Mouse (Mus musculus) CH12.LX (cell line): Measurements from ENCODE around the gene Lcmt2. TPM values are rescaled to one million over a fixed set of nuclear protein-coding genes. Genes with fewer than 3 reads are reported as not detected.
A peak's percentile ranks its signal among the peaks of the same experiment; 100 is the strongest.

ENCODE experiments used
- DNase-seq: peaks from one replicate; pipeline ENCODE4 v3.0.0-alpha.2; 2013; ENCODE audit errors: extremely low read depth
- H3K27ac ChIP-seq: 2 replicates; pipeline ENCODE4 v1.5.1; 2012; ENCODE audit warnings: low read depth, mild to moderate bottlenecking, control low read depth, moderate library complexity; ENCODE audit not compliant: insufficient read depth
- H3K27me3 ChIP-seq: replicated peaks from 2 replicates; pipeline ENCODE3; 2012; ENCODE audit warnings: inconsistent platforms
- H3K36me3 ChIP-seq, 2 experiments: replicated peaks in 1 of 2; 2 replicates each; pipeline versions ENCODE3 to v1.6.1; 2012; ENCODE audit warnings: inconsistent platforms in 1 of 2, low read length in 1 of 2, mild to moderate bottlenecking in 1 of 2, mixed read lengths in 1 of 2, moderate library complexity in 1 of 2; ENCODE audit not compliant: control insufficient read depth in 1 of 2, insufficient read depth in 1 of 2
- H3K4me1 ChIP-seq, 2 experiments: 2 replicates each; pipeline ENCODE4 v1.6.1; 2012; ENCODE audit warnings: inconsistent platforms in 1 of 2, moderate library complexity in 1 of 2; ENCODE audit not compliant: insufficient read depth in 2 of 2, control insufficient read depth in 1 of 2
- H3K4me2 ChIP-seq: 2 replicates; pipeline ENCODE4 v1.6.1; 2012; ENCODE audit warnings: low read depth, mild to moderate bottlenecking, control low read depth; ENCODE audit not compliant: poor library complexity, insufficient read depth, severe bottlenecking
- H3K4me3 ChIP-seq, 3 experiments: fragments of 150-350 bp in 1 of 3; sonication (generic) in 1 of 3; replicated peaks in 1 of 3; 2 replicates each; pipeline versions ENCODE3 to v1.5.1; 2011 to 2012; ENCODE audit warnings: low read depth in 2 of 3, low read length in 2 of 3, mild to moderate bottlenecking in 2 of 3, moderate library complexity in 2 of 3, control low read depth in 1 of 3, improper control_type of control experiment in 1 of 3, inconsistent platforms in 1 of 3, mixed read lengths in 1 of 3; ENCODE audit not compliant: poor library complexity in 1 of 3
- H3K79me2 ChIP-seq: replicated peaks from 2 replicates; pipeline ENCODE4 v1.6.1; 2012; ENCODE audit warnings: mild to moderate bottlenecking, moderate library complexity; ENCODE audit not compliant: control insufficient read depth, poor library complexity, insufficient read depth, severe bottlenecking; ENCODE audit errors: extremely low read depth
- H3K9ac ChIP-seq: 2 replicates; pipeline ENCODE4 v1.6.1; 2012; ENCODE audit warnings: low read depth, mild to moderate bottlenecking, control low read depth, moderate library complexity; ENCODE audit not compliant: insufficient read depth
- H3K9me3 ChIP-seq: replicated peaks from 2 replicates; pipeline ENCODE3; 2012; ENCODE audit warnings: low read length, inconsistent platforms, mixed read lengths
- CHD1 ChIP-seq: IDR thresholded peaks from 2 replicates; pipeline ENCODE4 v1.6.1; 2012; ENCODE audit warnings: low read depth, low read length, improper control_type of control experiment, inconsistent platforms
- CTCF ChIP-seq, 2 experiments: IDR thresholded peaks in 1 of 2; conservative IDR thresholded peaks in 1 of 2; 2 replicates each; pipeline ENCODE4 v1.5.1; 2011 to 2012; ENCODE audit warnings: low read depth in 2 of 2, low read length in 2 of 2, improper control_type of control experiment in 1 of 2, inconsistent platforms in 1 of 2, mild to moderate bottlenecking in 1 of 2, moderate library complexity in 1 of 2
- E2F4 ChIP-seq: IDR thresholded peaks from 2 replicates; pipeline ENCODE4 v1.6.1; 2011; ENCODE audit warnings: low read depth, low read length, improper control_type of control experiment; ENCODE audit not compliant: insufficient replicate concordance
- ELF1 ChIP-seq: IDR thresholded peaks from 2 replicates; pipeline ENCODE4 v1.6.1; 2014; ENCODE audit warnings: low read depth, mild to moderate bottlenecking, inconsistent platforms, low read length, improper control_type of control experiment
- HCFC1 ChIP-seq: IDR thresholded peaks from 2 replicates; pipeline ENCODE4 v1.6.1; 2012; ENCODE audit warnings: low read depth, mild to moderate bottlenecking, inconsistent platforms, low read length, improper control_type of control experiment
- MAZ ChIP-seq: IDR thresholded peaks from 2 replicates; pipeline ENCODE4 v1.6.1; 2012; ENCODE audit warnings: low read depth, mild to moderate bottlenecking, inconsistent platforms, low read length, improper control_type of control experiment, moderate library complexity
- MYC ChIP-seq: IDR thresholded peaks from 2 replicates; pipeline ENCODE4 v1.6.1; 2011; ENCODE audit warnings: low read depth, mild to moderate bottlenecking, improper control_type of control experiment, low read length
- NELFE ChIP-seq: IDR thresholded peaks from 2 replicates; pipeline ENCODE4 v1.6.1; 2011; ENCODE audit warnings: low read depth, low read length, improper control_type of control experiment
- PAX5 ChIP-seq: IDR thresholded peaks from 2 replicates; pipeline ENCODE4 v1.6.1; 2012; ENCODE audit warnings: low read length, inconsistent platforms, mixed read lengths
- POLR2A ChIP-seq: IDR thresholded peaks from 2 replicates; pipeline ENCODE4 v1.6.1; 2011; ENCODE audit warnings: low read depth, mild to moderate bottlenecking, improper control_type of control experiment, low read length
- RAD21 ChIP-seq: IDR thresholded peaks from 2 replicates; pipeline ENCODE4 v1.6.1; 2011; ENCODE audit warnings: low read depth, mild to moderate bottlenecking, low read length, improper control_type of control experiment, moderate library complexity
- RCOR1 ChIP-seq: conservative IDR thresholded peaks from 2 replicates; pipeline ENCODE4 v1.6.1; 2012; ENCODE audit warnings: low read depth, mild to moderate bottlenecking, inconsistent platforms, low read length, improper control_type of control experiment
- SIN3A ChIP-seq: IDR thresholded peaks from 2 replicates; pipeline ENCODE4 v1.6.1; 2012; ENCODE audit warnings: low read length, improper control_type of control experiment, inconsistent platforms
- USF1 ChIP-seq: IDR thresholded peaks from 2 replicates; pipeline ENCODE4 v1.6.1; 2014; ENCODE audit warnings: low read depth, mild to moderate bottlenecking, inconsistent platforms, low read length, improper control_type of control experiment
- ZMIZ1 ChIP-seq: IDR thresholded peaks from 2 replicates; pipeline ENCODE4 v1.6.1; 2012; ENCODE audit warnings: low read depth, mild to moderate bottlenecking, inconsistent platforms, low read length, improper control_type of control experiment
- dilution Hi-C: fragments of 300-500 bp; cut with MboI; formaldehyde crosslinking; loops from 2 replicates; pipeline ENCODE4 v1.14.3; 2020; ENCODE audit warnings: low sequenced_read_pairs; ENCODE audit not compliant: extremely low pct_unique_long_range_greater_than_20kb, extremely low pct_ligation_motif_present
- in situ Hi-C: fragments of 300-500 bp; cut with MboI; formaldehyde crosslinking; loops from 3 replicates; pipeline ENCODE4 v1.14.3; 2019; ENCODE audit warnings: low sequenced_read_pairs, low pct_ligation_motif_present, low pct_unique_long_range_greater_than_20kb, mixed read lengths
- polyA plus RNA-seq: library from polyadenylated mRNA; unstranded; fragments of >175 nt; gene quantifications from 2 replicates; pipeline ENCODE4 v1.2.1, GENCODE M21; 2012; ENCODE audit warnings: low read depth; ENCODE audit not compliant: insufficient read length
- total RNA-seq, 2 experiments: library from RNA; depleted of rRNA; stranded (reverse); fragments of 300-350 nt in 1 of 2; fragments of >200 nt in 1 of 2; gene quantifications; 2 replicates each; pipeline ENCODE4 v1.2.3; 2012 to 2014

Lcmt2 gene
- total and polyA plus RNA-seq, 3 experiments = 6.4 to 12.3 (median 9.3) TPM

DNA sequence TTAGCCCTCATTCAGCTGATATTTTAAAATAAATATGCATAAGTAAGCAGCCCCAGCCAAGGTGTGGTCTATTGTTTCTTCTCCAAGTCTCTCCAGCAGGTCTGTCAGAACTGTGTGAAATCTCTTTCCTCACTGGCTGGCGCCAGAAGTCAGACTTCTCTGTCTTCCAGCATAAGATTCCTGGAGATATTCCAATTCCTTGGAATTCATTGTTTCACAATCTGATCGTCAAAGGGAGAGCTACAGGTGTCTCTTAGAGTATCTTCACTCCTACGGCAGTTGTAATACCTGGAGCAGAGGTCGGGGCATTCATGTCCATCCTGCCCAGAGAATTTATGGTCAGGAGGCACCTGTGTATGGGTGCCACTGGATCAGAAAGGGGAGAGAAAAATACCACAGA is 50.7 kb downstream of the Lcmt2 start:
- Histone ChIP-seq H3K4me3 (no peak overlapping the region), H3K9me3 (no peaks in the 10 kb centered on the region), H3K79me2 (no peaks in the 10 kb centered on the region), H3K36me3 (no peaks in the 10 kb centered on the region), H3K9ac (no peak overlapping the region), H3K4me2 (no peak overlapping the region), H3K27ac (no peak overlapping the region), H3K27me3 (peaks cover 44% of the 10 kb centered on the region), H3K4me1 (peaks cover 0 to 2% of the 10 kb centered on the region in 2 experiments; a peak in 1 of 4 replicates)
- no peak for DNase-seq
- in situ Hi-C loops = loop anchor here (10.0 kb wide), 1 partner anchor 45 kb away; no protein-coding TSS in a partner anchor
- dilution Hi-C loops = no loop called here
- no peak for TF ChIP-seq CHD1
- no peak for TF ChIP-seq POLR2A
- no peak for TF ChIP-seq RCOR1
- no peak for TF ChIP-seq NELFE
- no peak for TF ChIP-seq MAZ
- TF ChIP-seq MYC = no peak
- TF ChIP-seq SIN3A = no peak
- no peak for TF ChIP-seq E2F4
- TF ChIP-seq PAX5 = no peak
- no peak for TF ChIP-seq ELF1
- no peak for TF ChIP-seq ZMIZ1

GRCm38 (mm10) chr2:121088507-121088906 is 51.9 kb downstream of the Lcmt2 start:
- no peak for DNase-seq
- in situ Hi-C loops = no loop called here
- no peaks in the 10 kb centered on the region for H3K36me3 ChIP-seq
- dilution Hi-C loops = no loop called here
- no peak overlapping the region for H3K4me2 ChIP-seq
- H3K9me3 ChIP-seq = no peaks in the 10 kb centered on the region
- H3K9ac ChIP-seq = no peak overlapping the region
- TF ChIP-seq USF1 (no peak), HCFC1 (no peak), CTCF (conservative IDR thresholded peaks at IDR 0.05 in 1 of 2, IDR thresholded peaks at IDR 0.05 in 1 of 2; ENCODE audit: low read depth in 2 of 2, low read length in 2 of 2) (peak; percentile 15 to 28; a peak in 3 of 4 replicates), RAD21 (peak; percentile 19)
- TF ChIP-seq, all 38 proteins: peak for 2
- Histone ChIP-seq H3K4me1 (peaks cover 0 to 2% of the 10 kb centered on the region in 2 experiments; a peak in 1 of 4 replicates), H3K79me2 (no peaks in the 10 kb centered on the region), H3K27me3 (peaks cover 38% of the 10 kb centered on the region), H3K27ac (no peak overlapping the region), H3K4me3 (no peak overlapping the region)
